Mouse (Mus musculus): ENCODE measurements around the gene 4930402K13Rik. TPM values are rescaled to one million over a fixed set of nuclear protein-coding genes. Genes with fewer than 3 reads are reported as not detected.
"Not testable (repeated sequence)": the region's sequence is repeated elsewhere in the genome, so short reads cannot be mapped to it uniquely, and the experiment has no call there.

Gene 4930402K13Rik
- not detected in 3 replicates for total RNA-seq (2017)

DNA sequence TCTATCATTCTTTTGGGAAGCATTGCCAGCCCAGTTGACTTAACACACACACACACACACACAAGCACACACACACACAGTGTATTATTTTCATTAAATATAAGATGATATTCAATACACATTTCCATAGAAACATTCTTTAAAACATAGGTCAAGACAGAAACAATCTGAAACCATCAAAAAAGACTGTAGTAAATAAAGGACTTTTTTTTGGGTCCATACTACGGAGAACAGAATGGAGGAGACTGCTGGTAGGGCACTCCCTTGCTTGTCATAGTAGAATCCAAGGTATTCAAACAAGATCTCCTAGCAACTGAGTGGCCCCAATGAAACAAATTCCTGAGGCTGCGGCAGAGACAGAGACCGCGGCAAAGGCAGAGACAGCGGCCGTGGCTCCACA, at the start of gene 4930402K13Rik:
4930402K13Rik (plus strand) TSS at position 301 of the 400 bp plus-strand sequence.
- ATAC-seq (replicated peaks; ENCODE audit: insufficient number of reproducible peaks, low FRiP score, low TSS enrichment, poor library complexity, severe bottlenecking): no peak

GRCm38 (mm10) chrX:9060952-9061351, 43.4 kb upstream of the 4930402K13Rik start:
- ATAC-seq (replicated peaks; ENCODE audit: insufficient number of reproducible peaks, low FRiP score, low TSS enrichment, poor library complexity, severe bottlenecking): not testable (repeated sequence)

GRCm38 (mm10) chrX:9062101-9062500, 42.3 kb upstream of the 4930402K13Rik start:
- no peak for ATAC-seq (replicated peaks; ENCODE audit: insufficient number of reproducible peaks, low FRiP score, low TSS enrichment, poor library complexity, severe bottlenecking)

DNA sequence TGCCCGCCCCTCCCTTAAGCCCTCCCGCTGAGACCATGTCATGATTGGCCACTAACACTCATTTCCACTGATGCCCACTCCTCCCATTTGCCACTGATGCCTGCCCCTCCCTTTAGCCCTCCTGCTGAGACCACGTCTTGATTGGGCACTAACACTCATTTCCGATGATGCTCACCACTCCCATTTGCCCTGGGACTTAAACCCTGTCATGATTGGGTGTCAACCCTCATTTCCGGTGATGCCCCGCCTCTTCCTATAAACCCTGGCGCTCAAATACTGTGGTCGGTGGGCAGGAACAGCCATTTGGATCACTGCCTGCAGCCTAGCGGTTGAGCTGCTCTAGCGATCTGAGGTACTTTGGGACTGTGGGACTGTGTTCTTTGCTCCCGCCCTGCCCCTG, 41.6 kb upstream of the 4930402K13Rik start, which contains the start of gene Fthl17f:
Fthl17f (plus strand) TSS at position 301 of the 400 bp plus-strand sequence.
- not testable (repeated sequence) for ATAC-seq (replicated peaks; ENCODE audit: insufficient number of reproducible peaks, low FRiP score, low TSS enrichment, poor library complexity, severe bottlenecking)

- not testable (repeated sequence) for ATAC-seq (replicated peaks; ENCODE audit: insufficient number of reproducible peaks, low FRiP score, low TSS enrichment, poor library complexity, severe bottlenecking)
Measured at GRCm38 (mm10) chrX:9077699-9078098, 26.7 kb upstream of the 4930402K13Rik start.

DNA sequence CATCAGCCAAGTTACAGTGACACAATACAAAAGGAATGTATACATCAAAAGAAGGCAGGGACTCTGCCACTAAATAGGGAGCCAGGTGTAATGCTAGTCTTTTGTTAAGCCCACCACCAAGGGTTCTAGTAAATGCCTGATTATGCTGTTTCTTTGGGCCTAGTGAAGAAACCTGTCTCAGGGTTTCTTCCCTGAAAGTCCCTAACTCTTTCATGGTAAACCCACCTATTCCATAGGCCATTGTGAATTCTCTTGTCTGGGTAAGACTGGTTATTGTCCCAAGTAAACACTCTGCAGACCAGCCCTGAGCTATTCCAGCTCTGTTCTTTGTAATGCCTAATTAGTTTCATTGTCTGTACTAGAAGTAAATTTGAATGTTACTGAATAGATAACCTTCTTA, 9.3 kb upstream of the 4930402K13Rik start:
- ATAC-seq (replicated peaks; ENCODE audit: insufficient number of reproducible peaks, low FRiP score, low TSS enrichment, poor library complexity, severe bottlenecking): not testable (repeated sequence)

- no peak for ATAC-seq (replicated peaks; ENCODE audit: insufficient number of reproducible peaks, low FRiP score, low TSS enrichment, poor library complexity, severe bottlenecking)
Measured at GRCm38 (mm10) chrX:9110381-9110780, 6.0 kb downstream of the 4930402K13Rik start.

DNA sequence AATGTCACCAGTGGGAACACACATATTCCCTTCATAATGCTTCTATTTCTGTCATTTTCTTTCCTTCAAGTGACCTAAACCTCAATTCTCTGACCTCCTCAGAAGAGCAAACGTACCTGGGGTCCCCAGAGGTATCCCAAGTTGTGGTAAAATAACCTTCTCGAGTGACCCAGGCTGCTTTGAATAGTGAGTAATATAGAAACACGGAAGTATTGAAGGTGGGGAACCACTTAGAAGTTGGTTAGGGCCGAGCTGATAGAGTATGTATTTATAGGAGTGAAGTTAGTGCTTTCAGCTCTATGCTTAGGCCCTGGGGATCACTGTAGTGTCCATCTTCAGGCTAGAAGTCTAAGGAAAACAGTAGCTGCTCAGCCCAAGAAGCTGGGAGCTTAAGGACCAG, 20.6 kb downstream of the 4930402K13Rik start:
- no peak for ATAC-seq (replicated peaks; ENCODE audit: insufficient number of reproducible peaks, low FRiP score, low TSS enrichment, poor library complexity, severe bottlenecking)

GRCm38 (mm10) chrX:9128317-9128831, 24.0 kb downstream of the 4930402K13Rik start:
- ATAC-seq (replicated peaks; ENCODE audit: insufficient number of reproducible peaks, low FRiP score, low TSS enrichment, poor library complexity, severe bottlenecking): no peak

DNA sequence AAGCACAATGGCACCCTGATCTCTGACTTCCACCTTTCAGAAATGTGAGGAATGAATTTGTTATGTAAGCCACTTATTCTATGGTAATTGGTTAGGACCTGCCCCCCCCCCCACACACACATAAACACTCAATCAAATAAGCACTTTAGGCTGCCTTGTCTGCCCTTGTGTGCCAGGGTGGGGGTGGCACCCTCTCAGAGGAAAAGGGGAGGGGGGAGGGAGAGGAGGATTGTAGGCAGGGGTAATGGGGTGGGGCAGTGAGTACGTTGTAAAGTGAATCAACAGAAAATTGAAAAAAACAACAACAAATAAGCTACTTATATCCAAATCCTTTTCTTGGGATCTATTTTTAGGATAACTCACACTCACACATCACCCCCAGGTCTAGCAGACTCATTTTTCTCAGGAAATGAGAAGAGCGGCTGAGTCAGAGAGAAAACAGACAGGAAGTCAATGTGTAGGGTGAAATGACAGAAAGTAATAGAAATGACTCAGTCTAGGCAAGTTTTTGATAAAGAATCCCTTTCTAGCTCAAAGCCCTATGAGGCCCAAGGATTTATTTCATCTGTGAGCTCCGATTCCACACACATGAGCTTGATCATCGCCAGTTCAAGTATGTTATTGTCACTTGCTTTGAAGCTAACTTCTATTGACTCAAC, 35.1 kb downstream of the 4930402K13Rik start:
- ATAC-seq (replicated peaks; ENCODE audit: insufficient number of reproducible peaks, low FRiP score, low TSS enrichment, poor library complexity, severe bottlenecking): no peak

- no peak for ATAC-seq (replicated peaks; ENCODE audit: insufficient number of reproducible peaks, low FRiP score, low TSS enrichment, poor library complexity, severe bottlenecking)
Measured at GRCm38 (mm10) chrX:9142669-9143068, 38.3 kb downstream of the 4930402K13Rik start.

Other genes starting within 250 kb of the 4930402K13Rik start
- not detected in 3 replicates for gene Gm5751, start 230.3 kb upstream of the 4930402K13Rik start, total RNA-seq (2017)
- gene B630019K06Rik, start 212.2 kb upstream of the 4930402K13Rik start, total RNA-seq (2017): 0.48 to 1.2 TPM (median 0.49 TPM) in 3 replicates
- not detected in 3 replicates for gene Fthl17b, start 141.6 kb upstream of the 4930402K13Rik start, total RNA-seq (2017)
- not detected in 3 replicates for gene Fthl17c, start 128.0 kb upstream of the 4930402K13Rik start, total RNA-seq (2017)
- gene Fthl17d, start 117.8 kb upstream of the 4930402K13Rik start, total RNA-seq (2017): not detected in 3 replicates
- not detected in 3 replicates for gene Fthl17e, start 71.1 kb upstream of the 4930402K13Rik start, total RNA-seq (2017)
- not detected in 3 replicates for gene Fthl17f, start 41.5 kb upstream of the 4930402K13Rik start, total RNA-seq (2017)
- gene Lancl3, start 95.3 kb downstream of the 4930402K13Rik start, total RNA-seq (2017): 0.97 to 1.3 TPM in 2 of 3 replicates, not detected in the other
- gene Gm14862, start 152.3 kb downstream of the 4930402K13Rik start, total RNA-seq (2017): 2.9 TPM in 1 of 3 replicates, not detected in the others
- 0.67 to 2.1 TPM (median 1.9 TPM) in 3 replicates for gene Xk, start 168.2 kb downstream of the 4930402K13Rik start, total RNA-seq (2017)
- gene H2al1m, start 179.2 kb downstream of the 4930402K13Rik start, total RNA-seq (2017): not detected in 3 replicates
- gene H2al1k, start 246.1 kb downstream of the 4930402K13Rik start, total RNA-seq (2017): not detected in 3 replicates